Mouse (Mus musculus) gastrocnemius, adult 2 months (tissue): ENCODE data around the gene Cdh13. TPM values are rescaled to one million over a fixed set of nuclear protein-coding genes. Genes with fewer than 3 reads are reported as not detected.
A peak's percentile ranks its signal among the peaks of the same experiment; 100 is the strongest.
"Not testable (repeated sequence)": the region's sequence is repeated elsewhere in the genome, so short reads cannot be mapped to it uniquely, and the experiment has no call there.

Experiments used
- DNase-seq: peaks from one replicate; pipeline ENCODE4 v3.0.0; 2022
- H3K27ac ChIP-seq: fragments of 200-600 bp; 2 replicates; pipeline ENCODE4 v1.8.1; 2022; ENCODE audit warnings: mild to moderate bottlenecking
- H3K4me3 ChIP-seq: fragments of 200-600 bp; 2 replicates; pipeline ENCODE4 v1.8.1; 2022; ENCODE audit warnings: mild to moderate bottlenecking, moderate library complexity
- CTCF ChIP-seq: fragments of 200-600 bp; IDR thresholded peaks from 2 replicates; pipeline ENCODE4 v1.8.1; 2022; ENCODE audit warnings: antibody characterized with exemption, mild to moderate bottlenecking, moderate library complexity
- intact Hi-C: fragments of 180-260 bp; cut with DNase I; formaldehyde crosslinking; loops from one replicate; pipeline ENCODE4 v1.15.1; 2025
- total RNA-seq, 2 experiments: library from RNA; stranded (reverse); gene quantifications; 2 replicates each; pipeline ENCODE4 v1.2.3; 2021

The Cdh13 gene
- total RNA-seq, 2 experiments from 2014 or later, result 88.3 to 104 TPM

DNA sequence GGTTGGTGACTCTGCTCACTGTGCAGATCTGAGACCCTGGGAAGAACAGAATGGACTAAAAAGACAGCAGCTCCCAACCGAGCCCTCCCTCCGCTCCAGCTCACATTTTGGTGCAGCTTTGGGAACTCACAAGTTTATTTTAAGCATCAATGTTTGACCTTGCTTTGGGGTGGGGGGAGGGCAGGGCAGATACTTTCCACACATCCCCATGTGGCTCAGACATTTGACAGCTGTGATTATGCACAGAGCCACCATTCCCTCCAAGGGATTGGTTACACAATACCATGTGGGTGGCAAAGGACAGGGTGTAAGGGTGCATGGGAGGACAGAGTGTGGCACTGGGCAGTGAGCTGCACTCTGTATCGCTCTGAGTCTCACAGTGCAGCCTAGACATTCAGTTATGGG is 993.5 kb downstream of the Cdh13 start:
- peak overlapping the region; percentile 59 for H3K4me3 ChIP-seq
- intact Hi-C loops, result no loop called here
- peak overlapping the region; percentile 90 for H3K27ac ChIP-seq

DNA sequence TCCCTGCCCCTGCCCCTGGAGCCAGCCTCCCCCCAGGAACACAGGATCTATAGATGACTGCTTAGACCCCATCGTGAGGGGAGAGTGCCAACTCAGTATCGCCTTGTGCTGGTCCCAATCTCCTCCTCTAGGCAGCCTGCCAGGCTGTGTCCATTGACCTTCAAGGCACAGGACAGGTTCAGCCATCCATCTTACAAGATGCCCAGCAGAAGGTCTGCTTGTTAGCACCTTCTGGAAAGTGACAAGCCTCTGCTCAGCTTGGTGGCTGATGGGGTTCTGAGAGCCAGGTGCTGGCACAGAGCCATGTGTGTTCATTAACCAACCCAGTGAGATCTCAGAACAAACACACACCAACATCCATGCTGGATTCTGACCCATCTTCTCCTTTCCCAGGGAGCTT is 998.2 kb downstream of the Cdh13 start:
- TF ChIP-seq CTCF, result no peak
- no peak overlapping the region for H3K4me3 ChIP-seq

More for the DNA sequence above, 993.5 kb downstream of the Cdh13 start:
- TF ChIP-seq CTCF, result no peak
- DNase-seq, result peak; percentile 62

DNA sequence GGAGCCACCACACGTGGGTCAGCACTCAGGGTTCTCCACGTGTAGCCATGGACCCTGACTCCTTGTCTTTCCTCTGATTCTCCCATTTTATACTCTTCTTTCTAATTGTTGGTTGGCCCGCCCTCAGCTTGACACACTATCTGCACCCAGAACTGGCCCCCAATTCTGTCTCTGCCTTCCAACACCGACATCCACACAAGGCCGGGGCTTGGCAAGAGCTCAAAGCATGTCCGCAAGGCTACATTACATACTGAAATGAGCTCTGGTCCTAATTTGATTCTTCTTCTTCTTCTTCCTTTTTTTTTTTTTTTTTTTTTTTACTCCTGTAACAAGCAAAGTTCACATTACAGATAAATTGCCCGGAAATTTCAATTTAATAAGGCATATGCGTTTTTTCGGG is 1001.0 kb downstream of the Cdh13 start:
- peak; percentile 44 for DNase-seq
- no peak for TF ChIP-seq CTCF
- intact Hi-C loops, result no loop called here
- Histone ChIP-seq H3K4me3 (no peak overlapping the region), H3K27ac (no peak overlapping the region; the same call in 1 of the 2 replicates)

More for the DNA sequence above, 998.2 kb downstream of the Cdh13 start:
- DNase-seq, result no peak
- H3K27ac ChIP-seq, result no peak overlapping the region
- intact Hi-C loops, result no loop called here

DNA sequence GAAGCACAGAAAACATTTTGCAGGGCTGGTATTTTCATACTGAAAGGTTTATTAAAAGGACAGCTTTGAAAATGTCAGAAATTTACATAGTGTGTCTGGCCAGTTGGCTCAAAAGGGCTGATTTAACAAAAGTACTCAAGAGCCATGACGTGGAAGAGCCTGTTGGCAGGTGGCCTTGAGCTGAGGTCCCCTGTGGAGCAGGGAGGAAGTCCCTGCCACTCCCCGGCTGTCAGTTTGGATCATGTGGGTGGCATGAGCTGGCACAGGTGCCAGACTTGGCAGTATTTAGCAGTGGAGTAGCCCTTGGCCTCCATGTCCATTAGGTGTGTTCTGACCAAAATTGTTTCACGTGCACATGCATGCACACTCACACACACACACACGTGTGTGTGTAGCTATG is 1001.4 kb downstream of the Cdh13 start:
- intact Hi-C loops, result no loop called here
- peak; percentile 43 for DNase-seq
- H3K27ac ChIP-seq, result no peak overlapping the region; the same call in 1 of the 2 replicates
- no peak overlapping the region for H3K4me3 ChIP-seq
- no peak for TF ChIP-seq CTCF

DNA sequence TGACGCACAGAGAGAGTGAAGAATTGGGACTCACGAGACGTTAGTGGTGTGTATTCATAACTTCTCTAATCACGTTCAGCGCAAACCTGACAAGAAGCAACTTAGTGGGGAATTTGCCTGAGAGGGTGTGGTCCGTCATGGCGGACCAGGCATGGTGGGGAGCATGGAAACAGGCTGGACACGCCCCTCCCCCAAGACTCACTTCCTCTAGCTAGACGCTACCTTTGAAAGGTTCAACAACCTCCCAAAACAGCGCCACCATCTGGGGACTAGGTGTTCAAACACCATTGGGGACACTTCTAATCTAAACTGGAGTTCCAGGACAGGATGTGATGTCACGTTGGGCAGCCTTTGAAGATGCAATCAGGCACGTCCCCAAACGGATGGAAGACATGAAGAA is 1011.9 kb downstream of the Cdh13 start:
- DNase-seq, result no peak
- peak; percentile 28 for TF ChIP-seq CTCF
- Histone ChIP-seq H3K27ac (no peak overlapping the region), H3K4me3 (no peak overlapping the region)
- intact Hi-C loops, result loop anchor here (10.0 kb wide), 1 partner anchor 231 kb away; no protein-coding TSS in a partner anchor

DNA sequence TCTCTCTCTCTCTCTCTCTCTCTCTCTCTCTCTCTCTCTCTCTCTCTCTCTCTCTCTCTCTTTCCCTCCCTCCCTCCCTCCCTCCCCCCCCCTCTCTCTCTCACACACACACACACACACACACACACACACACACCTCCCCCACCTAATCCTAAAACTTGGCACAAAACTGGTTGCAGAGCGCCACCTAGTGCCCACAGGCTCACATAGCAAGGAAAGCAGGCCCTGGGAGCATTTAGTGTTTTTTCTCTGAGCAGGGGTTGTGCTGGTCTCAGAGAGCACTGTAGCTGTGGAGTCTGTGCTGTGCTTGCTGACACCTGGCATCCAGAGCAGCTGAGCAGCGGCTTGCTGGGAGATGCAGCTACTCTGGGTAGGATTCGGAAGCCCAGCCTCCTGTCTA is 1014.2 kb downstream of the Cdh13 start:
- not testable (repeated sequence) for H3K27ac ChIP-seq, H3K4me3 ChIP-seq
- peak; percentile 49 for DNase-seq
- intact Hi-C loops, result loop anchor here (1.0 to 10.0 kb wide), 2 partner anchors 71 to 233 kb away; no protein-coding TSS in a partner anchor
- peak; percentile 70 for TF ChIP-seq CTCF

DNA sequence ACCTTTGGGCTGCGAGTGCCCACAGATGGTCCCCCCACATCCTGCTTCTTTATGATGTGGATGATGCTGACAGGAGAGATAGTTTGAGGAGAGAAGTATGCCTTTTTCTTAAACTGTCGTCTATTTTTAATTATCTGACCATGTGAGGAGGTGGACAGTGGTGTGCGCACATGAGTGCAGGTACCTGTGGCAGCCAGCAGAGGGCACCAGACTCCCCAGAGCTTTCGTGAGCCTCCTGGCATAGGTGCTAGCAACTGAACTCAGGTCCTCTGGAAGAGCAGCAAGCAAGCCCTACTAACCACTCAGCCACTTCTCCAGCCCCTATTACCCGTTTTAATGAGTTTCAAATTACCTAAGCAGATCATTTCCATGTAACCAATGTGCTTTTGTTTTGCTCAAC is 1016.8 kb downstream of the Cdh13 start:
- Histone ChIP-seq H3K27ac (no peak overlapping the region), H3K4me3 (no peak overlapping the region)
- peak; percentile 44 for TF ChIP-seq CTCF
- intact Hi-C loops, result no loop called here
- DNase-seq, result no peak

DNA sequence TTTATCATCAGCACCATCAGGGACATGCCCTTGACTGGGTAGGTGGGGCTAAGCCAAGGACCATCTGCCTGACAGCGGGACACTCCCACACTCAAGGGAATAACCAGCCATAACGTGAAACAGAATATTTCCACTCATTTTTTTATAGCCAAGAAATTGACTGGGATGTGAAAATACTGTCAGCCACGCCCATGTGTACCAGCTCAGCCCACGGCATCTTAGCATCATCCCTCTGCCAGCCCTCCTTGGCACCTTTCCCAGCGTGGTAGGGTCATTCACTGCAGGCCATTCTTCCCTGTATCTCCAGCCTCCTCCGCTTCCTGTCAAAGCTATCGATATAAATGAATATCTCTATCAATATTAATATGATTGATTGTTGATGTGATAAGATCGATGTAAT is 1020.7 kb downstream of the Cdh13 start:
- Histone ChIP-seq H3K27ac (no peak overlapping the region), H3K4me3 (no peak overlapping the region)
- TF ChIP-seq CTCF, result no peak
- intact Hi-C loops, result no loop called here
- DNase-seq, result no peak

DNA sequence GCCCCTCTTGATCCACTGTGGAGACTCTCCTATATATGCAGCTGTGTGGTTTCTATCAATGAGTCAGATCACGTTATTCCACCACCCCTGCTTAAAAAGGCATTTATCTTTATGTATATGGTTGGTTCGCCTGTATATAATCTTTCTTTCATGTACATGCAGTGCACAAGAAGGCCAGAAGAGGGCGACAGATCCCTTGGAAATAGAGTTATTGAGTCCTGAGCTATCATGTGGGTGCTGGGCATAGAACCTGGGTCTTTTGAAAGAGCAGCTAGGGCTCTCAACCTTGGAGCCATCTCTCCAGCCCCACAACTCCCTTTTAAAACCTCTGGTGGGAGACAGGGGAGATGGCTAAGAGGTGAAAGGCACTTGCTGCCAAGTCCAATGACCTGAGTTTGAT is 1027.9 kb downstream of the Cdh13 start:
- intact Hi-C loops, result loop anchor here (5.0 kb wide), 1 partner anchor 71 kb away; no protein-coding TSS in a partner anchor
- peak; percentile 70 for TF ChIP-seq CTCF
- Histone ChIP-seq H3K4me3 (no peak overlapping the region), H3K27ac (no peak overlapping the region)
- DNase-seq, result no peak

DNA sequence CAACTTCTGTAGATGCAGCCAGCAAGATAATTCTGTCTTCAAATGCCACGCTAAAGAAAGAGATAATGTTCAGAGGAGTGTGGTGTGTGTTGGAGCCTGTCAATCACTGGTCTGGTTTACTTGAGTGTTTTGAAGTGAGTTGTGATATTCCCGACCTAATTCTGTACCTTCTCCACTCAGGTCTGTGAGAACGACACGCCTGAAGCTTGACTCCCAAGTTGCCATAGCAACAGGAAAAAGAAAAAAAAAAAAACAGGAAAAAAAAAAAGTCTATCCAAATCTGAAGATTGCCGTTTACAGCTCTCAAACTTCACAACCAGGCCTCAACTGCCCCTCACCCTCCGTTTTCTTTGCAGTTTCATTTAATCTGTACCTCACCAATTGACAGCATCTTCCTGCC is 1039.7 kb downstream of the Cdh13 start:
- Histone ChIP-seq H3K27ac (no peak overlapping the region), H3K4me3 (no peak overlapping the region)
- no peak for TF ChIP-seq CTCF
- no peak for DNase-seq
- intact Hi-C loops, result no loop called here

DNA sequence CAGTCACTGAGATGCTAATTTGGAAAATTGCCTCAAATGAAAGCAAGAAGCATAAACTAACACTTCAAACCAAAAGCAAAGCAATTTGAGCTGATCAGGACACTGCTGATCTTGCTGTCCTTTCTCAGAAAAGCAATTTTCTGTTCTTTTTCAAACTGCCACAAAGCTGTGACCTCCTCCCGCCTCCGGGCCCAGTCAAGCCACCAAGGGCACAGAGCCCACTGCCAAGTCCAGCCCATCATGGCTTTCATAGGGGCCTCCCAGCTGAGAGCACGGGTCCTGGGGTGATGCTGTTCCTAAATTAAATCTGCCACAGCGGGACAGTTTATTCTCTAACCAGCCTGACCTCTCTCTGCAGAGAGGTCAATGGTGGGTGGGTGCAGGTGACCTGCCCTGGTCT is 1056.0 kb downstream of the Cdh13 start:
- Histone ChIP-seq H3K4me3 (no peak overlapping the region), H3K27ac (no peak overlapping the region)
- TF ChIP-seq CTCF, result no peak
- intact Hi-C loops, result no loop called here
- DNase-seq, result no peak

DNA sequence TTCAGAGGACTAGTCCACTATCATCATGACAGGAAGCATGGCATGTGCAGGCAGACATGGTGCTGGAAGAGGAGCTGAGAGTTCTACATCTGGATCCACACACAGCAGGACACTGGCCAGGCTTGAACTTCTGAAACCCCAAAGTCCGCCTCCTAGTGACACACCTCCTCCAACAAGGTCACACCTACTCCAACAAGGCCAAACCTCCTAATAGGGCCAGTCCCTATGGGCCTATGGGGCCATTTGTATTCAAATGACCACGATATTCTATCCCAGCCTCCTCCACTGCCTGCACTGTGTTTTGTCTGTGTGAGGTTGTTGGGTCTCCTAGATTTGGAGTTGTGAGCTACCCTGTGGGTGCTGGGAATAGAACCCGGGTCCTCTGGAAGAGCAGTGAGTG is 1060.1 kb downstream of the Cdh13 start:
- peak overlapping the region; percentile 96 for H3K4me3 ChIP-seq
- H3K27ac ChIP-seq, result peak overlapping the region; percentile 62
- TF ChIP-seq CTCF, result no peak
- no peak for DNase-seq
- intact Hi-C loops, result no loop called here

DNA sequence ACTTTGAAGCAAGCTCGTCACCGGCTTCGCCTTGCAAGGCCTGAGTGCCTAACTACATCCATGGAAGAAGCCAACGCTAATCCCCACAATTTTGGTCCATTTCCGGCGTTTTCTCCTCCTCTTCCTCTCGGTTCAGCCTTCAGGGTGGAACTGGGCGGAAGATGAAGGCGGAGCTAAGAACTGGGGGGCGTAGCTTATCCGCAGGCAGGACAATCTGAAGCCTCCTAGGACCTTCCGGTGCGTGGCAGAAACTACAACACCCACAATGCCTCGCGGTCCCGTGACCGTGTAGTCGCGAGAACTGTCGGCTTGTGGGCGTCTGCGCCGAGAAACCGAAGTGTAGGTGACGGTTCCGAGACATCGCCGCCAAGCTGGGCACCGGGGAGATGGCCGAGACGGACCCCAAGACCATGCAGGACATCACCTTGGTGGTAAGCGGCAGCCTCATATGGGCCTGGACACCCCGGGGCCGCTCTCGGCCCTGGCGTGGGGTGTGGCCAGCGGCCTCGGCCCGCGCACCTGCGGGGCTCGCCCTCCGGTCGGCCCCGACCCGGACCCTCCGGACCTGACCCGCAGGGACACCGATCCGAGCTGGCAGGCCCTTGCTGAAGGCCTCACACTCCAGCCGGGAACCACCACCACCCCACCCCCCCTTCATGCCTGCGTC is 1060.8 kb downstream of the Cdh13 start, which contains the start of gene Hsbp1:
Gene Hsbp1 (plus strand): TSS at position 299 of the 667 bp plus-strand sequence.
- Histone ChIP-seq H3K27ac (peak within 1 kb of the TSS; percentile 91), H3K4me3 (peak within 1 kb of the TSS; percentile 96)
- intact Hi-C loops, result no loop called here
- DNase-seq, result peak; percentile 98
- TF ChIP-seq CTCF, result no peak

DNA sequence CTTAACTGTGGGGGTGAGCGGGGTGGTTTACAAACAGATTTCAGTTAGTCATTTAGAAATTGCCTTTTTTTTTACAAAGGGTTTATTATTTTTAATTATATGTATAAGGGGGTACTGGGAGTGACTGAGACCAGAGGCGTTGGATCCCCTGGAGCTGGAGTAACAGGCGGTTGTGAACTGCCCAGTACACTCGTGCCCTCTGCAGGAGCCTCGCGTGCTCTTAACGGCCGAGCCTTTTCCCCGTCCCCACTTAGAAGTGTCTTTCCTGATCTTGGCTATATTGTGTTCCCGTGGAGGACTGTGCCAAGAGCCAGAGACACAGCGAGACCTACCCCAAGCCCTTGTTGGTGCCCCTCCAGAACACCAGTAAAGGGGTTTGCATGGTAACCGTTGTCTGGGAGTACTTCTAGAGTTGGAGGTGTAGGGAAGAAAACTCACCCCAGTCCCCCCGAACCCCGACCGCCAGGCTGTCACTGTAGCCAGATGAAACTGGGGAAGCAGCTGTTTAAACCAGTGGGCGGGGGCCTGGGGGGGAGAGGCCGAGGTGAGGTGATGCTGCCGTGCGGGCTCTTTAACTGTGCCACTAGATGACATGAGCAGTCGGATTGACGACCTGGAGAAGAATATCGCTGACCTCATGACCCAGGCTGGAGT is 1061.6 kb downstream of the Cdh13 start:
- intact Hi-C loops, result no loop called here
- Histone ChIP-seq H3K4me3 (peak overlapping the region; percentile 96), H3K27ac (peak overlapping the region; percentile 91)
- no peak for TF ChIP-seq CTCF
- DNase-seq, result no peak
